Mouse (Mus musculus): Measurements from ENCODE around the gene Atp1a4.

- TF ChIP-seq POLR2A (IDR thresholded peaks at IDR 0.05; ENCODE audit: control insufficient read depth, low read depth, low read length), result no peak
- no peak for TF ChIP-seq CTCF (IDR thresholded peaks at IDR 0.05; ENCODE audit: control insufficient read depth, insufficient read depth, insufficient replicate concordance, low read depth, low read length)
Observed at GRCm38 (mm10) chr1:172281522-172282254, 23.5 kb upstream of the Atp1a4 start.

Data from testis, adult 2 months (tissue).